Mouse (Mus musculus): ENCODE measurements at regions not wholly inside any gene's neighbourhood (a gene's known extent, or its start where the extent isn't known, plus 50 kb on each side); places are given as distances from the start of the nearest gene placed in this dataset.

DNA sequence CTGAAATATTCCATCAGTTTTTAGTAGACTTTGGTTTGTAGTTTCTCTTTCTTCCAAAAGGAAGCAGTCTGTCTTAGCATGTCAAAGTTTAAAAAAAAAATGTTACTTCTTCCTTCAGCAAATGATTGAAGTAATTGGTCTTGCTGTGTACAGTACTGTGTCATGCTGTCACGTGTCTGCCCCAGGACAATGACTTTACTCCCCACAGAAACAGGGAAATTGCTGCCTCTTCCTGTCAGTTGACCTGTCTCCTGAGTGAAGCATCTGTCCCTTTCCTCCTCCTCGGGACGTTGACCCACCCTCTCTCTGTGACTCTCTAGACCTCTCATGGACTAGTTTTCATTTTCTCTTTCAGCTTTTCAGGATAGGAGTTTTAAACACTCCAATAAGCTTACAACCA, 125.7 kb downstream of the Basp1 start:
- TF ChIP-seq POLR2A (IDR thresholded peaks at IDR 0.05; ENCODE audit: borderline replicate concordance, insufficient read depth, low read length) (no peak), CTCF (IDR thresholded peaks at IDR 0.05; ENCODE audit: borderline replicate concordance, insufficient read depth, low read depth, low read length) (no peak)
- Histone ChIP-seq H3K4me1 (ENCODE audit: control insufficient read depth, insufficient read depth, low read length) (no peaks in the 10 kb centered on the region), H3K4me3 (replicated peaks; ENCODE audit: insufficient read depth, low read depth, low read length) (no peak overlapping the region), H3K27me3 (ENCODE audit: control insufficient read depth, insufficient read depth, low read length) (no peaks in the 10 kb centered on the region), H3K27ac (ENCODE audit: insufficient read depth, low read length) (no peak overlapping the region)
- no peak for DNase-seq
- WGBS: 47% methylated on average over 3 of the region's 3 CpGs

DNA sequence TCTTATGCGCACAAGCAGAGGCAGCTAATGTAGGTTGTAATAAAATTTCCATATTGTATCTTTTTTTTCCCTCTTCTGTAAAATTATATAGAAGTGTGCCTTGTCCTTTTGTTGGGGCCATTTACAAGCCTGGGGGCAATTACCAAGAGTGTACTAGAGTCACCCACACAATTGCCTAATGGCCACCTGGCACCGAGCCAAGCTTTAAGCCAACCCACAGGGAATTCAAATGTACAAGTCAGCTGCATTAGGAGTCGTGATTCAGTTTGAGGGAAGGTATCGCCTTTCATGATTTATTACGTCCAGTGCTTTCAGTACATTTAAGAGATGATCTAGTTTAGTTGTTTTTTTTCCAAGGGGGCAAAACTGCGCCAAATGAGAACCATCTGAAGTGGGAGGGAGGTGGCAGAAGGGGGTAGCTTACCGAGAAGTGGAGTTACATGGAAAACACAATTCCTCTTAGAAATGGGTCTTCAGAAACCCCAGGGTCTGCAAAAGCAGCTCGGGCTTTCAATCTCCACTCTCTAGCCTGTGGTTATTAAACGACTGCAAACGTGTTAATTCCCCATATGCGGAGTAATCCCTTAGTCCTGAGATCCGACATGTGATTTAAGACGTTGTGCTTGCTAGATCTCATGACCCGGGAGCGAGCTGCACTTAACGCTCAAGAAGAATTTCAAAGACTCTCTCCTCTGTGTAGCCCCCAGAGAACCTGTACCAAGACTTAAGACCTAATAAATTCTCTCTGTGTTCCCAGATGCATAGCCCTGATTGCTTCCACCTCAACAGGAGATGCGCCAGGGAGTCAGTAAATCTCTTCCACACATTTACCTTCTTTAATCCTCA, 129.0 kb downstream of the Basp1 start:
- Histone ChIP-seq H3K4me1 (ENCODE audit: control insufficient read depth, insufficient read depth, low read length) (no peaks in the 10 kb centered on the region), H3K27me3 (ENCODE audit: control insufficient read depth, insufficient read depth, low read length) (no peaks in the 10 kb centered on the region; the same call in 1 of the 2 replicates), H3K4me3 (replicated peaks; ENCODE audit: insufficient read depth, low read depth, low read length) (no peak overlapping the region), H3K27ac (ENCODE audit: insufficient read depth, low read length) (no peak overlapping the region)
- WGBS: 70% methylated on average over 17 of the region's 17 CpGs
- no peak for TF ChIP-seq POLR2A (IDR thresholded peaks at IDR 0.05; ENCODE audit: borderline replicate concordance, insufficient read depth, low read length)
- no peak for TF ChIP-seq CTCF (IDR thresholded peaks at IDR 0.05; ENCODE audit: borderline replicate concordance, insufficient read depth, low read depth, low read length)
- no peak for DNase-seq

DNA sequence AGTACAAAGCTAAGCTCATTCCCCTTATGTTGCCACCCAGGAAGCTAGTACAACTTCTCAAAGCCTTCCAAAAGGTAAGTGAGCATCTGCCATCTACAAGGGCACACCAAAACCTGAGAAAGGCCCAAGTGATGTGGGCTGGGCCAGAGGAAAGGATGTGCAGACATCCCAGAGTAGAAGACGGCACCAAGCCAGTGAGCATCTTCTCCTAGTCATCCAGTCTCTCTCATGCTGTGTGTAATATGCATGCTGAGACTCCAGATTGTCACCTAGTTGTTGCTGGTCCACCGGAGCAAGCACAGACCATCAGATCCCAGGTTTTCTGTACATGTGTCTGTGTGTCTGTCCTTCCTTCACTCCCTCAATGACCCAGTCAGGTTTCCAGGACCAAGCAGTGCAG, 129.9 kb downstream of the Basp1 start:
- H3K4me3 ChIP-seq (replicated peaks; ENCODE audit: insufficient read depth, low read depth, low read length): no peak overlapping the region
- no peaks in the 10 kb centered on the region; the same call in 1 of the 2 replicates for H3K27me3 ChIP-seq (ENCODE audit: control insufficient read depth, insufficient read depth, low read length)
- H3K27ac ChIP-seq (ENCODE audit: insufficient read depth, low read length): no peak overlapping the region
- DNase-seq: no peak
- WGBS: 24% methylated on average over 2 of the region's 2 CpGs
- TF ChIP-seq POLR2A (IDR thresholded peaks at IDR 0.05; ENCODE audit: borderline replicate concordance, insufficient read depth, low read length) (no peak), CTCF (IDR thresholded peaks at IDR 0.05; ENCODE audit: borderline replicate concordance, insufficient read depth, low read depth, low read length) (no peak)
- H3K4me1 ChIP-seq (ENCODE audit: control insufficient read depth, insufficient read depth, low read length): no peaks in the 10 kb centered on the region

GRCm38 (mm10) chr15:25282346-25282745, 131.2 kb downstream of the Basp1 start:
- Histone ChIP-seq H3K27ac (ENCODE audit: insufficient read depth, low read length) (no peak overlapping the region), H3K4me3 (replicated peaks; ENCODE audit: insufficient read depth, low read depth, low read length) (no peak overlapping the region), H3K27me3 (ENCODE audit: control insufficient read depth, insufficient read depth, low read length) (no peaks in the 10 kb centered on the region; the same call in 1 of the 2 replicates), H3K4me1 (ENCODE audit: control insufficient read depth, insufficient read depth, low read length) (no peaks in the 10 kb centered on the region)
- TF ChIP-seq CTCF (IDR thresholded peaks at IDR 0.05; ENCODE audit: borderline replicate concordance, insufficient read depth, low read depth, low read length) (no peak), POLR2A (IDR thresholded peaks at IDR 0.05; ENCODE audit: borderline replicate concordance, insufficient read depth, low read length) (no peak)
- WGBS: 92% methylated on average over 9 of the region's 9 CpGs
- DNase-seq: no peak

- no peak for DNase-seq
- no peaks in the 10 kb centered on the region; the same call in 1 of the 2 replicates for H3K27me3 ChIP-seq (ENCODE audit: control insufficient read depth, insufficient read depth, low read length)
- H3K4me3 ChIP-seq (replicated peaks; ENCODE audit: insufficient read depth, low read depth, low read length): no peak overlapping the region
- H3K27ac ChIP-seq (ENCODE audit: insufficient read depth, low read length): no peak overlapping the region
- H3K4me1 ChIP-seq (ENCODE audit: control insufficient read depth, insufficient read depth, low read length): no peaks in the 10 kb centered on the region
- no peak for TF ChIP-seq CTCF (IDR thresholded peaks at IDR 0.05; ENCODE audit: borderline replicate concordance, insufficient read depth, low read depth, low read length)
- TF ChIP-seq POLR2A (IDR thresholded peaks at IDR 0.05; ENCODE audit: borderline replicate concordance, insufficient read depth, low read length): no peak
Observed at GRCm38 (mm10) chr15:25281942-25282341, 131.6 kb downstream of the Basp1 start.

DNA sequence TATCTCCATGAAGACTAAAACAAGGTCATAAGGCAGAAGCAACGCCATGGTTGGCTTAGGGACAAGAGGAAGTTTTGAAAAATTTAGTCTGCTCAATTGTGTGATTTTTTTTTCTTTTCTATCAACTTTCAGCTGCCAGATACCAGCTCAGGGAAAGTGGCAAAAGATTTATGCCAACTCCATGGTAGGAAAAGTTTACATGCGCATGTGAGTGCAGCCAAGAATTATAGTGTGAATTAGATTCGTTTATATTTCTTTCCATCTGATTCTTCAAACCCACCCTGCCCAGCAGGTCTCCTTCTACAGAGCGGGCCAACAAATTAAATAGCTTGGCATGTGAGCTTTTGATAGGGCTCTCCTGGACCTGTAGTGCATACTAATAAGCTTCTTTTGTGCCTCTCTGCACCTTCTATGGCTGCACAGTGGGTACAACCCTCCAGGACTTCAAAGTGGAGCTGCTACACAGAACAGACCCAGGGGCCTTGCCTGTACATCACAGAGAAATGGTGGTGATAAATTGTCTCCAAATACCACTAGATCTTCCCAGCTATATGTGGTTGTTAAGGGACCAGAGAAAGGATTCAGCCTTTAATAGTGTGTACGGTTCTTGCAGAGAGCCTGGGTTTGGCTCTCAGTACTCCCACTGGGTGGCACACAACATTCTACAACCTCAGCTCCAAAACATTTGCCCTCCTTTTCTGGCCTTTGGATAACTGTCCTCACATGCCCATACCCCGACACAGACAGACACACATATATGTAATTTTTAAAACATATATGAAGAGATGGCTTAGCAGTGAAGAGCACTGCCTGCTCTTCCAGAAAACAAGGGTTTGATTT, 135.0 kb downstream of the Basp1 start:
- no peaks in the 10 kb centered on the region; the same call in 1 of the 2 replicates for H3K27me3 ChIP-seq (ENCODE audit: control insufficient read depth, insufficient read depth, low read length)
- H3K4me3 ChIP-seq (replicated peaks; ENCODE audit: insufficient read depth, low read depth, low read length): no peak overlapping the region
- TF ChIP-seq CTCF (IDR thresholded peaks at IDR 0.05; ENCODE audit: borderline replicate concordance, insufficient read depth, low read depth, low read length) (no peak), POLR2A (IDR thresholded peaks at IDR 0.05; ENCODE audit: borderline replicate concordance, insufficient read depth, low read length) (no peak)
- WGBS: 42% methylated on average over 6 of the region's 6 CpGs
- DNase-seq: no peak
- H3K4me1 ChIP-seq (ENCODE audit: control insufficient read depth, insufficient read depth, low read length): no peaks in the 10 kb centered on the region
- no peak overlapping the region for H3K27ac ChIP-seq (ENCODE audit: insufficient read depth, low read length)

DNA sequence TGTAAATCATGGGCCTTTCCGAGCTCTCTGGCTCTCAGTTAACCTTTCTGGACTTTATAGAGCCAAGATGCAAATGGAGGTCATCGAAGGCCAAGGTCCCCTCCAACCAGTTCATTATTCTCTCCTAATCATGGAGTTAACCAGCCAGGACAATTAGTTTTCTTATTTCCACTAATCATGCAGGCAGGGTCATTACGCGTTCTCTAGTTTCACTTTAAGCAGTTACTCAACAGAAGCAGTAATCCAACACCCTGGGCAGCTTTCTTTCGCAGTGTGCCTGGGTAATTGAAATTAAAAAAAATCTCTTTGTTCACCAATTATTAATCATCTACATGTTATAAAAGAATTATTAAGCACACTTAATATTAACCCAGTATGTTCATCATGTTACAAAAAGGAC, 137.3 kb downstream of the Basp1 start:
- no peak for DNase-seq
- WGBS: 93% methylated on average over 5 of the region's 5 CpGs
- Histone ChIP-seq H3K4me1 (ENCODE audit: control insufficient read depth, insufficient read depth, low read length) (no peaks in the 10 kb centered on the region), H3K27ac (ENCODE audit: insufficient read depth, low read length) (no peak overlapping the region), H3K27me3 (ENCODE audit: control insufficient read depth, insufficient read depth, low read length) (no peaks in the 10 kb centered on the region; the same call in 1 of the 2 replicates), H3K4me3 (replicated peaks; ENCODE audit: insufficient read depth, low read depth, low read length) (no peak overlapping the region)
- TF ChIP-seq POLR2A (IDR thresholded peaks at IDR 0.05; ENCODE audit: borderline replicate concordance, insufficient read depth, low read length) (no peak), CTCF (IDR thresholded peaks at IDR 0.05; ENCODE audit: borderline replicate concordance, insufficient read depth, low read depth, low read length) (no peak)
